Mouse (Mus musculus) liver, embryonic 14 days (tissue): ENCODE results near the gene Itgb1bp2. TPM values are rescaled to one million over a fixed set of nuclear protein-coding genes. Genes with fewer than 3 reads are reported as not detected.

Source experiments
- polyA plus RNA-seq: library from polyadenylated mRNA; depleted of rRNA; stranded (reverse); fragments of >200 nt; gene quantifications from 2 replicates; pipeline ENCODE4 v1.2.3, GENCODE M21; 2012; rRNA removed

Gene Itgb1bp2
- 0.98 and 3.6 TPM in 2 replicates for polyA plus RNA-seq

DNA sequence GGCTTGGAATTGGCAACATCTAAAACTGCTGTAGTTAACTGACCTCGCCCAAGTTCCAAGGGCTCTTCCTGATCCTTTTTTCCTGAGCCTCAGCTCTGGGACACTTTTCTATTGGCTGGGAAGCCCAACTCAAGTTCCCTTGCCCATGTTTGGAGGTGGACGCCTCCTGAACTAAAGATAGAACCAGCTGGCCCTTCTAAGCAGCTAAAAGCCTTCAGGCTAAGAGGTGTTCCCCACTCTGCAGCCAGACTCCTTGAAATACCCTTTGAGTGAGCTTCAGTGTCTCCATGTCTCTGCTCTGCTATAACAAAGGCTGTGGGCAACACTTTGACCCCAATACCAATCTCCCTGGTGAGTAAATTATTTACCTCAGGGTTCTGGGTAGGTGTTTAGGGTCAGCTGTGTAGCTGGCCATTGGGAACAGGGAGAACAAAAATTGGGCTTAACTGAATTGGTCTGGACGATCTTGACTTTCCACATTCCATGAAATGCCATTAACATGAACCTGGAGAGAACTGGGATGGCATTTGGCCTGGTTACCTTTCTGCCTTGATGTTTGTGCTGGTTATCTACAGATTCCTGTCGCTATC is at the start of gene Itgb1bp2:
Gene Itgb1bp2, plus strand, starts transcription at position 203 of the 590 bp plus-strand sequence.

DNA sequence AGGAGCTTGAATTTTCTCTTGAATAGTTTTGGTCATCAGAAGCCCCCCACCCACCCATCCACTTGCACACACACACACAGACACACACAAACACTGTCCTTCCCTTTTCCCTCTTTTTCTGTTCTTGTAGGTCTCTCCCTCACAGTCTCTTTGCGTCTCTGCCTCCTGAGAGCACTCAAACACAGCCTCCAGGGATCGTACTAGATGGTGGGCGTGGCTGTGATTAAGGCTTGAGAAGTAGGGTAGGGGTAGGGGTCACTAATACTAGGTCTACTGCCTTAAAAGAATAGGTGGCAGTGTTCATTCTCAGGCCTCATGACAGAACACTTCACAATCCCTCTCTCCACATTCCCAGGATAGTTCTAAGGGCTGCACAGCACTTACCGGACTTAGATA is 28.2 kb upstream of the Itgb1bp2 start, which contains the start of gene Zmym3:
Gene Zmym3, minus strand, starts transcription at position 150 of the 396 bp plus-strand sequence.

DNA sequence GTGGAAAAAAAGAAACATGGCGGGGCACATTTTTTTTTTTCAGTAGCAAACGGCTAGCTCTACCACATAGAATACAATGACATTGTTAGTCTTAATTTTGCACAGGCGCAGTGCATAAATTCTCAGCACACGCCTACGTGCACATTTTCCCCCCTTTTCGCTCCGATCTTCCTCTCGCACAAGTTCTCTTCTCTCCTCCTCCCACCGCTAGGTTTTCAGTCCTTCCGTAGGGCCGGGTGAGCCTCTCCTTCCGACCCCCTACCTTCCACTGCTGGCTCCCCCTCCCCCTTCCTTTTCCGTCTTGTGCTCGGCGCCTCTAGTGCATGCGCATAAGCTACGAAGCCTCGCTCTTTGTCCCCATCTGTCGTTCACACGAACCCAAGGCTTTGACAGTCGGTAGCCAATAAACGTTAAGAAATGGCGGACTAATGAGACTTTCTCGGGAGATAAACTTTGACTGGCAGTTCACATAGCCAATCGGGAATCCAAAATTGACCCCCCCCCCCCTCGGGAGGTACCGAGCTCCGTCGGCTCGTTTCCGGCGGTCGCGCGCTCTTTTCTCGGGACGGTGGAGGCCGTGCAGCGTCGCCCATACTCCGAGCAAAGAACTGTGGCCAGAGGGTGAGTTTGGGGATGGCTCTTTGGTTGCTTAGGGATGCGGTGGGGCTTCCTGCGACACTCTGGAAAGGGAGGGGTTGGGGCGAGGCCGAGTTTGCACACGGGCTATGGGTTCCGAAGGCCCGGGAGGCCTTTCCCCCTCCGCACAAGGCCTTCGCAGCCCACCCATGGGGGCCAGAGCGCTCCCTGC is 19.5 kb upstream of the Itgb1bp2 start, which contains the start of gene Nono:
Gene Nono, plus strand, starts transcription at position 177 of the 808 bp plus-strand sequence.

Other genes starting within 250 kb of the Itgb1bp2 start
- 10.7 and 12.1 TPM in 2 replicates for gene Snx12, start 226.5 kb upstream of the Itgb1bp2 start, polyA plus RNA-seq
- 8.7 and 10.4 TPM in 2 replicates for gene Foxo4, start 194.6 kb upstream of the Itgb1bp2 start, polyA plus RNA-seq
- 0.08 TPM in 1 of 2 replicates, not detected in the other for gene Gm614, start 185.1 kb upstream of the Itgb1bp2 start, polyA plus RNA-seq
- gene Il2rg, start 180.8 kb upstream of the Itgb1bp2 start, polyA plus RNA-seq, result 6.1 and 7.9 TPM in 2 replicates
- gene Gm20489, start 180.1 kb upstream of the Itgb1bp2 start, polyA plus RNA-seq, result not detected in 2 replicates
- 25.1 and 30.0 TPM in 2 replicates for gene Med12, start 175.1 kb upstream of the Itgb1bp2 start, polyA plus RNA-seq
- gene Nlgn3, start 149.9 kb upstream of the Itgb1bp2 start, polyA plus RNA-seq, result 0.05 and 0.08 TPM in 2 replicates
- 42.1 and 45.2 TPM in 2 replicates for gene Gjb1, start 72.7 kb upstream of the Itgb1bp2 start, polyA plus RNA-seq
- 11.3 and 12.1 TPM in 2 replicates for gene Zmym3, start 28.2 kb upstream of the Itgb1bp2 start, polyA plus RNA-seq
- gene Nono, start 19.8 kb upstream of the Itgb1bp2 start, polyA plus RNA-seq, result 134 TPM in 2 replicates
- gene Taf1, start 83.6 kb downstream of the Itgb1bp2 start, polyA plus RNA-seq, result 15.5 and 16.1 TPM in 2 replicates
- 53.8 and 64.5 TPM in 2 replicates for gene Ogt, start 191.0 kb downstream of the Itgb1bp2 start, polyA plus RNA-seq